Comparison of ENCODE assay signal across 15 mouse cellular contexts in genomic region chr12:84299265-84299664, GRCm38 (mm10).
"Had no signal": no experiment of that assay in that cellular context is flagged by ENCODE, and none has a peak within 500 bp of the region (broad histone marks: within the 10 kb centered on the region; RNA-seq: fewer than 3 reads in every experiment).

No protein-coding gene starts in this region.

- H3K27me3 ChIP-seq: intestine, embryonic 15.5 days; limb, embryonic 13.5 days; neural tube, embryonic 13.5 days had no signal

- H3K4me3 ChIP-seq: intestine, embryonic 15.5 days; layer of hippocampus, adult 2 months; limb, embryonic 13.5 days; midbrain, embryonic 10.5 days; myocyte; neural tube, embryonic 13.5 days had no signal

- H3K9me3 ChIP-seq: intestine, embryonic 15.5 days; limb, embryonic 13.5 days; midbrain, embryonic 10.5 days; neural tube, embryonic 13.5 days had no signal

- H3K9ac ChIP-seq: intestine, embryonic 15.5 days; limb, embryonic 13.5 days; neural tube, embryonic 13.5 days had no signal

- H3K36me3 ChIP-seq: limb, embryonic 13.5 days had no signal

- H3K4me2 ChIP-seq: intestine, embryonic 15.5 days; limb, embryonic 13.5 days; neural tube, embryonic 13.5 days had no signal

- H3K4me1 ChIP-seq: intestine, embryonic 15.5 days; limb, embryonic 13.5 days; midbrain, embryonic 10.5 days; neural tube, embryonic 13.5 days had no signal

- DNase-seq: kidney, adult 8-10 months; kidney, postnatal 4 days; lung, adult 18-20 months; midbrain, embryonic 14.5 days; right cerebral cortex, adult 18-20 months; right cerebral cortex, postnatal 25 days; thymus, postnatal 4 days had no signal

- H3K27ac ChIP-seq: intestine, embryonic 15.5 days; kidney, postnatal 0 days; layer of hippocampus, adult 2 months; limb, embryonic 13.5 days; midbrain, embryonic 10.5 days; neural tube, embryonic 13.5 days; stomach, postnatal 0 days had no signal

- ATAC-seq: intestine, embryonic 15.5 days had no signal
